Mouse (Mus musculus) cerebellum, postnatal 4 days (tissue): ENCODE data around the gene Serpinh1.

Experiments used
- DNase-seq, 2 experiments: peaks; one replicate each; pipeline ENCODE4 v3.0.0; 2022; ENCODE audit warnings: low spot score in 2 of 2, mixed read lengths in 1 of 2

Serpinh1 gene

DNA sequence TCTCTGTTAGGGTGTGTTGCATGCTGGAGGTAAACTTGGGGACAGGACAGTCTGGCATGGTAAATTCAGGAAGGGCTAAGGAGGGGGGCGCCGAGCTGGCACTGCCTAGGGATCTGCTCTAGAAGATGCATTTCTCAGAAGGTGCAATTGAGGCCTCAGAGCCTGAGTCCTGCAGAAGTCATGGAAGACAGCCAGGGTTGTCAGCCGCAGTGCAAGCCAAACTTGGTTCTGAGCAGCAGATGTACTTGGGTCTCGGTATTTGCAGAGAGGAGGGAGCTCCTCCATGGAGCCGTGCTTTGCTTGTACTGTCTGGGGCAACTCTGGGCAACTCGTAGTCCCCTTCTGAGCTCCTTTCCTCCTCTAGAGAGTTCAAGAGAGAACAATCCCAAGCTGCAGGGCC is 26.9 kb downstream of the Serpinh1 start:
- DNase-seq: no peak

DNA sequence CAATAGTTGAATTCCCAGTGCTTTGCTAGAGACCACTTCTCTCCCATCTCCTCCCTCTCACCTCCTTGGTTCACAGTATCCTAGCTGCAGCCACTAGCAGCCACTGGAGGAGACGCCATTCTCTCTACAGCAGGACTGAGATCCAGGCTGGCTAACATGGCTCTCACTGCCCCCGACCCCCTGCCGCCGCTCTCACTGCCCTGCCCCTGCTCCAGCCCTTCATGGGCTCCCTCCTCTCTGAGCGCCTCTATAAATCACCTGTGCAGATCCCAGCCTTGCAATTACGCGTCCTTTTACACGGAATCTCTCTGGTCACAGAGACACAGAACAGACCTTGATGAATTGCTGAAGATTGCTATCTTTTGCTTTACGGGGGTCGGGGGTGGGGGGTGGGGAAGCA is 28.2 kb downstream of the Serpinh1 start:
- no peak for DNase-seq

GRCm38 (mm10) chr7:99323321-99323700 is 29.7 kb downstream of the Serpinh1 start:
- no peak for DNase-seq

GRCm38 (mm10) chr7:99322691-99323320 is 30.2 kb downstream of the Serpinh1 start:
- DNase-seq: no peak

DNA sequence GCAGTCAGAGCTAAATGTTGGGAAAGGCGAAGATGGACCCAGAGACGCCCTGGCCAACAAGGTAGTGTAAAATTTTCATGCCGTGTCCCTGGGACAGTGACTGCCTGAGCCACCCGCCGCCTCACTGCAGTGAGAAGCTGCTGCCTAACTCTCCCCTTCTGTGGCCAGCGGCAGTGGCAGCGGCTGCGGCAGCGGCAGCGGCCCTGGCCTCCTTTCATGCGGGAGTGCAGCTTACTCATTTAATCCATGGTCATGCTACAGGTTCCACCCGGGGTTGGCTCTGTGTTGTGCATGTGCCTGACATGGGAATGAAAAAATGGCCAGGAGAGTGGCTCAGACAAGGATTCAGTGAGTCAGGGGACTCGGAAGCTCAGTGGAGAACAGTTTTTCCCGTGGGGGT is 32.5 kb downstream of the Serpinh1 start:
- DNase-seq: no peak

- no peak for DNase-seq
Measured at GRCm38 (mm10) chr7:99317475-99317874, 35.6 kb downstream of the Serpinh1 start.

GRCm38 (mm10) chr7:99316207-99316606 is 36.8 kb downstream of the Serpinh1 start:
- no peak for DNase-seq

GRCm38 (mm10) chr7:99314565-99314964 is 38.5 kb downstream of the Serpinh1 start:
- no peak for DNase-seq

GRCm38 (mm10) chr7:99313253-99313652 is 39.8 kb downstream of the Serpinh1 start:
- no peak for DNase-seq

GRCm38 (mm10) chr7:99312671-99313143 is 40.3 kb downstream of the Serpinh1 start:
- DNase-seq: no peak

DNA sequence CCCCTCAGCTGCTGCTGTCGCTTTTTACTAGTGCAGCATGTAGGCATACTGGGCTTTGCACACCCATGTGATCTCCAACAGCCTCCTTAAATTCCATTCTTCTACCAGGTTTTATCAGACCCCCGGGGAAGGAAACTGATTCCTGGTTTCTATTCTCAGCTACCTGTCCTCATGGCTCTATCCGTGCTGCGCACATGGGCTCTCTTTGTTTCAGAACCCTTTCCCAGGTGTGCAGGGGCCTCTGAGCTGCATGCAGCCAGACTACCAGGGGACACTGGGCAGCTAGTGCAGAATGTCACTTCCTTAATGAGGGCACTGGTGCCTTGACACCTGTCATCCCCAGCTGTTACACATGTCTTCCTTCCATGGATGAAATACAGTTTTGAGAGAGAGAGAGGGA is 41.0 kb downstream of the Serpinh1 start:
- DNase-seq: no peak

- DNase-seq: no peak
Measured at GRCm38 (mm10) chr7:99311433-99311832, 41.6 kb downstream of the Serpinh1 start.

DNA sequence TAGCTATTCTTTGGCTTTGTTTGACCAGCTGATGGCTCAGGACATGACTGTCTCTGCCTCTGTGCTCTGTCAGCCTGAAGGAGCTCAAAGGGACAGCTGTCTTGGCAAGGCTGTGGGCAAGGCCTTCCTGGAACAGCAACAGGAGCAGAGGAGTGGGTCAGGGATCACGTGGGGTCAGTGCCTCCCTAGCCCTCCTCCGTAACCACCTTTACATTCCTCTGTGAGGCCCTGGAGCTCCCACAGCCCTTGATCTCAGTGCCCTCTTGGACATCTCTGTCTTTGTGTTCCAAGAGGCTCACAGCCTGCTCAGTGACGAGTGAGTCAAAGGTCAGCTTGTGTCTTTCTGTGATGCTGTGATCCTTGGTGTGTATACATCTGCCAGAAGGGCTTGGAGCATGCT is 46.4 kb downstream of the Serpinh1 start:
- no peak for DNase-seq

- DNase-seq: no peak
Measured at GRCm38 (mm10) chr7:99305688-99306087, 47.4 kb downstream of the Serpinh1 start.

GRCm38 (mm10) chr7:99304949-99305372 is 48.1 kb downstream of the Serpinh1 start:
- DNase-seq: peak; percentile 58 to 88

- no peak for DNase-seq
Measured at GRCm38 (mm10) chr7:99304029-99304428, 49.0 kb downstream of the Serpinh1 start.

DNA sequence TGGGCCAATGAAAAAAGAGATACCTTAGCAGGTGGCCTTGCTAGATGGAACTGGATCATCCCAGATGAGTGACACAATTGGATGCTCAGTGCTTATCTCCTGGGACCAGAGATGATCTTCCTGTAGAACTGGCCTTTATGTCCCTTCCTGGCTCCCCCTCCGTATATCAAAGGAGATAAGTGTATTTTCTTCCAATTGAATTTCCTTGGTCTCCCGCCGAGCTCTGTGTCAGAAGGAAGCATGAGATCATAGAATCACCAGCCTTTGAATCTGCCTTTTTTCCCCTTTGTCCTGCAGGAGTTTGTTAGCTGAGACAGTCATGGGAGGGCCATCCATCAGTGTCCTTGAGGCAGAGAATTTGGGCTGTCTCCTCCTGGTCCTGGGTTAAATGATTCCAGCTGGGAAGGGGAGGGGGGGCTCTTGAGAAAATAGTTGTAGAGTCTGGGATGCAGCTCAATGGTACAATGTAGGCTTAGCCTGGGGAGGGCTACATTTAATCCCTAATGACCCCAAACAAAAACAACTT is 52.3 kb downstream of the Serpinh1 start:
- DNase-seq: no peak
